Mouse (Mus musculus) hindbrain, embryonic 15.5 days (tissue): Measurements from ENCODE around the gene Rec114. TPM values are rescaled to one million over a fixed set of nuclear protein-coding genes. Genes with fewer than 3 reads are reported as not detected.

ENCODE experiments used
- ATAC-seq: fragments of 200-750 bp; cut with Nextera tagmentation; 2 replicates; pipeline ENCODE4 v1.8.0; 2017; ENCODE audit warnings: low read depth, moderate number of reproducible peaks, moderate TSS enrichment; ENCODE audit not compliant: low FRiP score
- H3K27ac ChIP-seq: fragments of 300-500 bp; sonication (generic); replicated peaks from 2 replicates; pipeline ENCODE4 v1.5.1; 2015; ENCODE audit warnings: mild to moderate bottlenecking, inconsistent platforms
- H3K27me3 ChIP-seq: fragments of 300-500 bp; sonication (generic); 2 replicates; pipeline ENCODE4 v1.6.1; 2015; ENCODE audit warnings: control low read depth, inconsistent platforms
- H3K36me3 ChIP-seq: fragments of 300-500 bp; sonication (generic); 2 replicates; pipeline ENCODE4 v1.6.1; 2015; ENCODE audit warnings: control low read depth, inconsistent platforms
- H3K4me1 ChIP-seq: fragments of 300-500 bp; sonication (generic); replicated peaks from 2 replicates; pipeline ENCODE4 v1.6.1; 2015; ENCODE audit warnings: control low read depth, inconsistent platforms
- H3K4me2 ChIP-seq: fragments of 300-500 bp; sonication (generic); 2 replicates; pipeline ENCODE4 v1.6.1; 2015; ENCODE audit warnings: moderate library complexity, mild to moderate bottlenecking, inconsistent platforms
- H3K4me3 ChIP-seq: fragments of 300-500 bp; sonication (generic); 2 replicates; pipeline ENCODE4 v1.5.1; 2015; ENCODE audit warnings: mild to moderate bottlenecking, inconsistent platforms
- H3K9ac ChIP-seq: fragments of 300-500 bp; sonication (generic); 2 replicates; pipeline ENCODE4 v1.6.1; 2015; ENCODE audit warnings: inconsistent platforms
- H3K9me3 ChIP-seq: fragments of 300-500 bp; sonication (generic); 2 replicates; pipeline ENCODE4 v1.6.1; 2016; ENCODE audit warnings: control low read depth, inconsistent platforms
- WGBS: fragments of 180-500 bp; shearing (Covaris S2); methylation state at CpG from one replicate; pipeline ENCODE4 v1.1.7; 2015; 5-methylcytosine and 5-hydroxymethylcytosine counted together
- polyA plus RNA-seq: library from polyadenylated mRNA; unstranded; fragments of >200 nt; fragmentation: Nextera tagmentation; extraction: Ambion mirVana; gene quantifications from 2 replicates; pipeline ENCODE4 v1.2.1, GENCODE M21; 2015

Rec114 gene
- polyA plus RNA-seq, 1 experiment from 2014 or later = 0.80 TPM

DNA sequence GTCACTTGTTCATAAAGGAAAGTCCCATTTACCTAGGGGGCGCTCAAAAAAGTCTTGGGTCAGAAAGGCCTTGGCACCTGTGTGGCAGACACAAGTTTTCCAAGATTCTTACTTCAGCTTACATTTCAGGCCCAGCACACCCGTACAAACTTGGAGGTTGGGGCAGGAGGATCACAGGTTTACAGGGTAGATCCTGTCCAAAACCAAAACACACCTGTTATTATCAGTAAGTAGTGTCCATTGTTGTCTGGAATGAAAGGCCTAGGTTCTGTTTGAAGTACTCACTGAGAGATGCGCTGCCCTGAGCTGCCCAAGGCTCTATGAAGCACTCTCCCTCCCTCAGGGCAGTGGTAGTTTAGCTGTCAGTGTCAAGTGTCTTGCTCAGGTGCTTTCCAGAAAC is 84.4 kb downstream of the Rec114 start:
- Histone ChIP-seq H3K27me3 (no peaks in the 10 kb centered on the region), H3K36me3 (peaks cover 17% of the 10 kb centered on the region), H3K4me2 (no peak overlapping the region), H3K4me1 (no peaks in the 10 kb centered on the region), H3K9ac (no peak overlapping the region), H3K4me3 (no peak overlapping the region), H3K9me3 (no peaks in the 10 kb centered on the region), H3K27ac (no peak overlapping the region)
- WGBS = 91% methylated on average over 3 of the region's 3 CpGs
- ATAC-seq = no peak

DNA sequence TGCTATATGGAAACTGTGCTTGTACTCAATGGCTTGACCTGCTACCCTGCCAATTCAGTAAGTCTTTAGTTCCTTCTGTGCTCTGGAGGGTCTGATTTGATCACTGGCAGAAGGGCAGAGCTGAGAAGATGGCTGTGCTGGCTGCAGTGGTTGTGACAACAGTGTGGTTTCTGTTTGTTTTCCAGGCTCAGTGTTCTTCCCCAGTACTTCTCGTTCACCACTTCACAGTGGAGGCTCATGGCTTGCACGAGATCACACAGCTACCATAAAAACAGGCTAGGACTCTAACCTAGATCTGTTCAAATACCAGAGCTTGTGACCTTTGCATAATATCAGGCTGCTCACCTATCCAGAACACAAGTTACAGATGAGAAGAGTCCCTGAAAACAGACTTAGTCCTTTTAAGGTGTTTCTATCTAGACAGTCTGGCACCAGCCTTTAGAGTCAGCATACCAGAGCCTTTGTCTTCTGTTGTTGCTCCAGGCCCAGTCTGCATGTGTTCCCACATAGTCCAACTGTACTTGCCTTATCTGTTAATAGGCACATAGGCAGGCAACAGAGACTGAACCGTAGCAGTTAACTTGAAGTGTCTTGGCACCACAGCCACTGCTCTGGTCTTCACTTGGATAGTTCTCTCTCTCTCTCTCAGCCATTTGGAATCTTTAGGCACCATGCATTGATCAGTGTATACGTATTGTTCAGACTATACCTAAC is 85.0 kb downstream of the Rec114 start:
- H3K27ac ChIP-seq = no peak overlapping the region
- WGBS = 93% methylated on average over 4 of the region's 4 CpGs
- no peak overlapping the region for H3K4me3 ChIP-seq
- no peaks in the 10 kb centered on the region for H3K4me1 ChIP-seq
- H3K36me3 ChIP-seq = peaks cover 14% of the 10 kb centered on the region
- H3K9ac ChIP-seq = no peak overlapping the region
- H3K4me2 ChIP-seq = no peak overlapping the region
- no peaks in the 10 kb centered on the region for H3K27me3 ChIP-seq
- ATAC-seq = no peak
- H3K9me3 ChIP-seq = no peaks in the 10 kb centered on the region

DNA sequence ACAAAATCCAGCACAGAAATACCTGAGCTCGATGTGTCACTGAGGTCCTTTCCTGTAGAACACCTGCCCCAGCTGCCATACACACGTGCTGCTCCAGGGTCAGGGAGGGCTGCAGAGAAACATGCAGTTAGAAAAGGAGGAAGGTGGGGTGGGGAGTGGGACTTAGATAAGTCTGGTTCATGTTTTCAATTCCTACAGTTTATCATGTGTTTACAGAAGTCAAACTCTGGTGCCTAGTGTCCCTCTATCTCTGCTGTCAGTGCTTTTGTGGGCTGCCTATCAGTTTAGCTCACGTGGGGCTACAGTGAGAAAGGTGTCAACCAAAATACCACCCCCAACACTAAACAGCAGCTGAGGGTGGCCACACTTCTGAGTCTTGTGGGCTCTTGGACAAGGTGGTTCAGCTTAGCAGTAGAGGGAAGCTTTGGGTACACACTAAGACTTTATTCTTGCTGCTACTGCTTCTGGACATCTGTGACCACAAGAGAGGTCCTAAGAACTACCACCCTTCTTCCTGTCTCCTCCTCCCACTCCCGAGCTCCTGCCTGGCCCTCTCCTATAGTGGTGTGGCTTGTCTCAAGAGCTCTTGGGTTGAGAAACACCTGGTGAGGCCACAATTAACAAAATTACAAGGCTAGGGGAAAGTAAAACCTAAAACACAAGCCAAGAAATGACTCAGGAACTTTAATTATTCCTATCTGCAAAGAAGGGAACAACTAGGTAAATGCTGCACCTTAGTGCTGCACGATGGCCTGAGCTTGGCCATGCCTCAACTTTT is 85.8 kb downstream of the Rec114 start:
- WGBS = 90% methylated on average over 5 of the region's 5 CpGs
- no peak for ATAC-seq

DNA sequence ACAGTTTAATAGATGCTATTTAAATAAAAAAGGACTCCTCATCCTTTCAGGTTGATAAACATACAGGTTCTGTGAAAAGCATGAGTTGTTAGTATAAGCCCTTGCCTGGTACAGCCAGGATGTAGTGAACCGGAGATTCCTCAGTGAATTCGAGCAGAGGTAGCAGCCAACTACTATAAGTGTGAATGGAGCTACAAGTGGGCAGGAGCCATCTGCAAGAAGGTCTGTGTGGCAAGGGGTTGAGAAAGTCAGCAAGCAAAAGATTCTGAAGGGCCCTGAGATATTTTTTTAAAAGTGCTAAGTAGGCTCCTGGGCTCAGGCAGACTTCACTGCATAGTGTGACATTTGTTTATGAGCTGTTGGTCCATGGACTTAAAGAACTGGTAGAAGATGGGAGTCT is 86.9 kb downstream of the Rec114 start:
- H3K27ac ChIP-seq = no peak overlapping the region
- no peak overlapping the region for H3K4me3 ChIP-seq
- no peak for ATAC-seq
- no peaks in the 10 kb centered on the region for H3K4me1 ChIP-seq
- H3K9ac ChIP-seq = no peak overlapping the region
- no peaks in the 10 kb centered on the region for H3K27me3 ChIP-seq
- H3K36me3 ChIP-seq = peaks cover 7% of the 10 kb centered on the region
- H3K4me2 ChIP-seq = no peak overlapping the region
- no peaks in the 10 kb centered on the region for H3K9me3 ChIP-seq
- WGBS = 91% methylated on average over 2 of the region's 2 CpGs

More for the DNA sequence above, 85.8 kb downstream of the Rec114 start:
- H3K4me3 ChIP-seq = no peak overlapping the region
- no peak overlapping the region for H3K4me2 ChIP-seq
- H3K27me3 ChIP-seq = no peaks in the 10 kb centered on the region
- no peak overlapping the region for H3K9ac ChIP-seq
- H3K36me3 ChIP-seq = peaks cover 14% of the 10 kb centered on the region
- no peaks in the 10 kb centered on the region for H3K4me1 ChIP-seq
- H3K27ac ChIP-seq = no peak overlapping the region
- H3K9me3 ChIP-seq = no peaks in the 10 kb centered on the region

DNA sequence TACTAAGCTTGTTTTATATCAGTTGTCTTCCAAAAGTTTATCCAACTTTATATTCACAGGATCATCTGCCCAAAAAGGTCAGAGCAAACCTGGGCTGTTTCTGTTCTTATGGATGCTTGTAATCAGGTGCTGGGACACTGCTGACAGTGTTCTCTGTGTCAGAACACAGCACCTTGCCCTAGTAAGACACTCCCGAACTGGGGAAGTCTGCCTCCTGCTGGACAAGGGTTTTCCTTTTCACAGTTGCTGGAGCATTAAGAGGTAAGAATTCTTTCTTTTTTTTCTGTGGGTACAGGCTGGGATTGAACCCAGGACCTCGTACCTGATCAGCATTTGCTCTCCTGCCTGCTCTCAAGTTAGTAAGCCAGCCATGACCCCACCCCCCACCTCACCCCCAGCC is 87.4 kb downstream of the Rec114 start:
- H3K27me3 ChIP-seq = no peaks in the 10 kb centered on the region
- H3K4me3 ChIP-seq = no peak overlapping the region
- H3K4me1 ChIP-seq = no peaks in the 10 kb centered on the region
- H3K36me3 ChIP-seq = peaks cover 7% of the 10 kb centered on the region; the same call in 1 of the 2 replicates
- WGBS = 72% methylated on average over 2 of the region's 2 CpGs
- no peak overlapping the region for H3K27ac ChIP-seq
- H3K9me3 ChIP-seq = no peaks in the 10 kb centered on the region
- no peak overlapping the region for H3K9ac ChIP-seq
- H3K4me2 ChIP-seq = no peak overlapping the region
- no peak for ATAC-seq

DNA sequence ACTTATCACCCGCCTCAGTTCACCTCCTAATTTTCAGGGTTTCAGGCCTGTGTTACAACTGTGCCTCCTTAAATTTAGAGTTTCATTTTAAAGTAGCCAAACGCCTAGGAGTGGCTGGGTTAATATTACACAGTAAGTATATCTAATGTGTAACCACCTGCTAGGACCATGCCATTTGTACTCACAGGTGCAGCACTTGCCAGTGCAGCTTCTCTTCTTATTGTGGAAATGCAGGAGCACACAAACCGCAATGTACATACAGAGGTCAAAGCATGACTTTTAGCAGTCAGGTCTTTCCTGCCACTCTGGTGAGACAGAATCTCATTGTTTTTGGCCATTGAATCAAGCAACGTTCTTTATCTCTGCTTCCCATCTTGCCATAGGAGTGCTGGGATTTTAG is 89.3 kb downstream of the Rec114 start:
- no peak overlapping the region for H3K4me2 ChIP-seq
- no peaks in the 10 kb centered on the region for H3K9me3 ChIP-seq
- peaks cover 11% of the 10 kb centered on the region; the same call in 1 of the 2 replicates for H3K36me3 ChIP-seq
- H3K27me3 ChIP-seq = no peaks in the 10 kb centered on the region
- 78% methylated on average over 4 of the region's 4 CpGs for WGBS
- H3K4me1 ChIP-seq = no peaks in the 10 kb centered on the region
- no peak overlapping the region for H3K4me3 ChIP-seq
- ATAC-seq = no peak
- no peak overlapping the region for H3K27ac ChIP-seq
- no peak overlapping the region for H3K9ac ChIP-seq

DNA sequence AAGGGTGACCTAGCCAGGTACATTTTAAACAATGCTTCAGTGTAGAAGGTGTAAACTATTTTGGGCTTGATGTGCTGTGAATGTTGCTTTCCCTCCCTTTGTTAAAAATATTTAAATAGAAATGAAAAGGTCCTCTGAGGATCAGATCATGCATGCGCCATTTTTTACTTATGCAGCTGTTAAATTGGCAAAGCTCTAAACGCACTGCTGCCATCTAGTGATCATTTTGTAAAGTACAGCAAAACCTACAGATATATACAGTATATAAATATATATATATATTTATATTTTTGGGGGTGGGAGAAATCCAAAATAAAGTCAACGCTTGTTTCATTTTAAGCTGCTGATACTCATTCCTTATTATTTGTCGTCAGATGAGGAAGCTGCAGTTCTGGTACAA is 91.8 kb downstream of the Rec114 start:
- no peak overlapping the region for H3K9ac ChIP-seq
- H3K9me3 ChIP-seq = no peaks in the 10 kb centered on the region
- H3K27me3 ChIP-seq = no peaks in the 10 kb centered on the region
- 0 out of 2 replicates have a peak, but pooled peaks cover 2% of the 10 kb centered on the region for H3K4me1 ChIP-seq
- no peak overlapping the region for H3K27ac ChIP-seq
- WGBS = 52% methylated on average over 4 of the region's 4 CpGs
- no peak for ATAC-seq
- no peak overlapping the region for H3K4me2 ChIP-seq
- no peak overlapping the region for H3K4me3 ChIP-seq
- H3K36me3 ChIP-seq = peaks cover 8% of the 10 kb centered on the region; the same call in 1 of the 2 replicates

DNA sequence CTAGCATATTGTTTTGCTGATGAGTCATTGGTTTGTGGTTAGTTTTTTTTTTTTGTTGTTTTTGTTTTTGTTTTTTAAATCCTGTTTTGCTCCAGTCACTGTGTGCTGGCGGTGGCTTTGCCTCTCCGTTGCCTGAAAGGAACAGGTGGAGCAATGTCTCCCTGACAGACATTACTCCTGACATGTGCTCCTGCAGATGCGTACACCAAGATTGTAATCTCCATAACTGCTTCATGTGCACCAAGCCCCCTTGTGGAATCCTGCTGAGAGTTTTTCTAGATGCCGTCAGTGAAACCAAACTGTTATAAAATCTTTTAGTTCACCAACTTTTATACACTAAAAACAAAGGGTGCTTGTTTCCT is 94.5 kb downstream of the Rec114 start:
- H3K4me2 ChIP-seq = no peak overlapping the region
- no peak for ATAC-seq
- WGBS = 51% methylated on average over 4 of the region's 4 CpGs

DNA sequence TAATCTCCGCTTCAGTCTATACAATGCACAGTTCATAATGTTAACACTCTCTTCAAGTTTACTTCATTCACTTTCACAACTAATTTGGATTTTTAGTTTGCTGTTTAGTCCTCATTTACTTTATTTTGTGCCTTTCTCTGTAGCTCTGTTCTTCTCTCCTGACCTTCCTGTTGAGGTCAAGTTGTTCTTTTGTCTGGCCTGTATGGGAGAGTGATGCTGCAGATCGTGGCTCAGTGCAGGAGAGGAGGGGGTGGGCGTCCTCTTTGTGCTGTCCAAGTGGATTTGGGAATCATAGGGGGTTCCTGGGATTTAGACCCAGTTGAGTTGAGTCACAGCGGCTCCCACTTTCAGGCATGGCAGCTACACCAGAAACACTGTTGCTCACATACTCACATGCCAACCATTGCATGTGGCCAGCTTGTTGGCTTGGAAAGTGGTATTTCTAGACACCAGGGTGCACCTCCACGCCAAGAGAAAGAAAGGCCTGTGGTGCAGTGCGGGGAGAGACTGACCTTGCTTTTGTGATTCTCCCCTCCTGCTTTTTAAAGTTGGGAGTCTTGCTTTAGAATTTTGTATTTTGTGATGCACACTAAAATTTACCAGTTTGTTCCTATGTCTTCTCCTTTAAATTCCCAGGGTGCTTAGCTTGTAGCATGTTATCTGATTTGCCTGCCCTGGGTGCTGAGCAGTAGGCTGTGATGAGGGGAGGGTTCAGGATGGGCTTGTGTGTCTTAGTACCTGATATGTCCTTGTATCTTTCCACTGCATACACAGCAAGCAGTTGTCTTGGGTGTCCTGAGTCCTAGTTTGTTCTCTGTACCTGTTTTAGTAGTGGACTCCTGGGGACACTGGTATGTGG is 95.1 kb downstream of the Rec114 start:
- WGBS = 56% methylated on average over 6 of the region's 6 CpGs
- H3K4me3 ChIP-seq = no peak overlapping the region
- peaks cover 23% of the 10 kb centered on the region for H3K36me3 ChIP-seq
- no peak overlapping the region for H3K9ac ChIP-seq
- H3K4me2 ChIP-seq = no peak overlapping the region
- H3K27me3 ChIP-seq = no peaks in the 10 kb centered on the region
- no peaks in the 10 kb centered on the region for H3K9me3 ChIP-seq
- no peak overlapping the region for H3K27ac ChIP-seq
- no peak for ATAC-seq
- H3K4me1 ChIP-seq = 0 out of 2 replicates have a peak, but pooled peaks cover 2% of the 10 kb centered on the region

More for the DNA sequence above, 94.5 kb downstream of the Rec114 start:
- Histone ChIP-seq H3K27ac (no peak overlapping the region), H3K9me3 (no peaks in the 10 kb centered on the region), H3K4me3 (no peak overlapping the region), H3K4me1 (0 out of 2 replicates have a peak, but pooled peaks cover 2% of the 10 kb centered on the region), H3K36me3 (peaks cover 17% of the 10 kb centered on the region), H3K9ac (no peak overlapping the region), H3K27me3 (no peaks in the 10 kb centered on the region)

DNA sequence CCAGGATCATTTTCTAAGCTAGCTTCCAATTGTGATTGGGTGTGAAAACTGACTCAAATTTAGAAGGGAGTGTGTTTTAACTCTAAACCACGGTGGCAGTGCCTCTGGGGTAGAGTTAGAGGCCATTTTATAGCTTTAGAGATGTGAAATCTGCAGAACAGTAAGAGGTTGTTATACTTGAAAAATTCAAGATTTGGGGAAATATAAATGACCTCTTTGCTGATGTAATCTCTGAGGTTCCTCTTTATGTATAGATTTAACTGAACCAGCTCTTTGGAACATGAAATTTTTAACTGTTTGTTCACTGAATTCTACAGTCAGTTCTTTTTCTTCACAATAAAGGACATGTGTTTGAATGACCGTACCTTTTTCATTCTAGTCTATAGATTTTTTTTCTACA is 113.3 kb downstream of the Rec114 start:
- no peaks in the 10 kb centered on the region for H3K9me3 ChIP-seq
- ATAC-seq = no peak
- H3K4me1 ChIP-seq = no peaks in the 10 kb centered on the region
- H3K4me3 ChIP-seq = no peak overlapping the region
- no peaks in the 10 kb centered on the region for H3K27me3 ChIP-seq
- H3K4me2 ChIP-seq = no peak overlapping the region
- 89% methylated on average over 2 of the region's 2 CpGs for WGBS
- no peak overlapping the region for H3K27ac ChIP-seq
- no peak overlapping the region for H3K9ac ChIP-seq
- H3K36me3 ChIP-seq = peaks cover 17% of the 10 kb centered on the region

DNA sequence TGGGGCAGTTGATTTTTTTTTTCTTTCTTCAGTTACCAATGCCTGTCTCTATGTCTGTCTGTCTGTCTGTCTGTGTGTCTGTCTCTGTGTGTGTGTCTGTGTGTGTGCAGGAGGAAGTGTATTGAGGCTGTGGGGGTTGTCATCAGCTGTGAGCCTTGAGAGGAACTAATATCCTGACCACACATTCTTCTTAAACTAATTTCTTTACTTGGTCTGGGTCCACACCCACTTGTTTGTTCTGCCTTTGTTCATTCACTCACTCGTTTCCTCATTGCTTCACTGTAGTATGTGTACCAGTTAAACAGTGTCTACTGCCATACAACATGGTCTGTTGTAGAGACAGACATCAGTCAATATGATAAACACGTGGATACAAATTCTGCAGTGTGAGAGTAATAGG is 116.6 kb downstream of the Rec114 start:
- no peak for ATAC-seq
- 87% methylated on average over 2 of the region's 2 CpGs for WGBS
- Histone ChIP-seq H3K9ac (no peak overlapping the region), H3K4me3 (no peak overlapping the region), H3K27me3 (no peaks in the 10 kb centered on the region), H3K36me3 (peaks cover 7% of the 10 kb centered on the region; the same call in 1 of the 2 replicates), H3K27ac (no peak overlapping the region), H3K9me3 (no peaks in the 10 kb centered on the region), H3K4me1 (no peaks in the 10 kb centered on the region), H3K4me2 (no peak overlapping the region)

DNA sequence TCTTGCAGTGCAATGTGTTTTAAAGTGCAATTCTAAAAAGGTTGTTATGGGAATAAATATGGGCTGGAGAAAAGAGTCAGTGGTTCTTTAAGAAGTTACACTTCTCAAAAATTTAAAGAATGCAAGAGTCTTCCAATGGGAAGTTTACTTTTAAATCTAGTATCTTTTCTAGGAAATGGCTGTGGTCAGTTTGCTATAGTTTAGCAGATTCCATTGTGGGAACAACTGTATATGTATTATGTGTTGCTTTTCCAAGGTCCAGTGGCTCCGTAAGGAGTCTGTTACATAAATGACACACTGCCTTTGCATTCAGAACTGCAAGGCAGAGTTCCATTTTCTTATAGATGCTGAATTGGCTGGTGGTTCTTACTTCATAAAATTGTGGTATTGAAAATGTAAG is 120.8 kb downstream of the Rec114 start:
- ATAC-seq = no peak
- H3K36me3 ChIP-seq = no peaks in the 10 kb centered on the region; the same call in 1 of the 2 replicates
- no peaks in the 10 kb centered on the region for H3K27me3 ChIP-seq
- no peak overlapping the region for H3K27ac ChIP-seq
- no peak overlapping the region for H3K4me3 ChIP-seq
- H3K4me1 ChIP-seq = no peaks in the 10 kb centered on the region
- no peak overlapping the region for H3K9ac ChIP-seq
- no peak overlapping the region for H3K4me2 ChIP-seq
- no peaks in the 10 kb centered on the region for H3K9me3 ChIP-seq
- WGBS = 86% methylated on average over 1 of the region's 1 CpGs
